Mouse (Mus musculus) forebrain, embryonic 14.5 days (tissue): ENCODE results near the gene Myo10. TPM values are rescaled to one million over a fixed set of nuclear protein-coding genes. Genes with fewer than 3 reads are reported as not detected.

Experiments
- ATAC-seq: fragments of 200-750 bp; cut with Nextera tagmentation; 2 replicates; pipeline ENCODE4 v1.8.0; 2017; ENCODE audit warnings: mild to moderate bottlenecking, moderate library complexity
- DNase-seq: peaks from one replicate; pipeline ENCODE4 v3.0.0-alpha.2; 2015; ENCODE audit warnings: low spot score
- H3K27ac ChIP-seq: fragments of 300-500 bp; sonication (generic); 2 replicates; pipeline ENCODE4 v1.5.1; 2014; ENCODE audit warnings: low read depth, mild to moderate bottlenecking, control low read depth, low read length, moderate library complexity
- H3K27me3 ChIP-seq: fragments of 300-500 bp; sonication (generic); replicated peaks from 2 replicates; pipeline ENCODE4 v1.6.1; 2014; ENCODE audit warnings: low read length, control low read depth, mixed read lengths; ENCODE audit not compliant: control insufficient read depth, insufficient read depth
- H3K36me3 ChIP-seq: fragments of 300-500 bp; sonication (generic); 2 replicates; pipeline ENCODE4 v1.6.1; 2014; ENCODE audit warnings: low read length, control low read depth; ENCODE audit not compliant: control insufficient read depth, insufficient read depth
- H3K4me1 ChIP-seq: fragments of 300-500 bp; sonication (generic); 2 replicates; pipeline ENCODE4 v1.6.1; 2014; ENCODE audit warnings: antibody characterized with exemption, low read length, control low read depth; ENCODE audit not compliant: control insufficient read depth, insufficient read depth
- H3K4me2 ChIP-seq: fragments of 300-500 bp; sonication (generic); 2 replicates; pipeline ENCODE4 v1.6.1; 2014; ENCODE audit warnings: mild to moderate bottlenecking, control low read depth, low read length
- H3K4me3 ChIP-seq: fragments of 300-500 bp; sonication (generic); 2 replicates; pipeline ENCODE4 v1.5.1; 2014; ENCODE audit warnings: low read depth, low read length, control low read depth
- H3K9ac ChIP-seq: fragments of 300-500 bp; sonication (generic); 2 replicates; pipeline ENCODE4 v1.6.1; 2014; ENCODE audit warnings: mild to moderate bottlenecking, low read length, control low read depth, moderate library complexity
- H3K9me3 ChIP-seq: fragments of 300-500 bp; sonication (generic); replicated peaks from 2 replicates; pipeline ENCODE4 v1.6.1; 2016; ENCODE audit warnings: low read length, control low read depth, mixed read lengths; ENCODE audit not compliant: control insufficient read depth
- WGBS: fragments of 180-500 bp; shearing (Covaris S2); extraction: QIAGEN DNeasy Blood & Tissue Kit; methylation state at CpG from one replicate; pipeline ENCODE4 v1.1.7; 2014; 5-methylcytosine and 5-hydroxymethylcytosine counted together
- polyA plus RNA-seq: library from polyadenylated mRNA; unstranded; fragments of >200 nt; fragmentation: Nextera tagmentation; extraction: Ambion mirVana; gene quantifications from 2 replicates; pipeline ENCODE4 v1.2.1, GENCODE M21; 2014

Myo10 gene
- polyA plus RNA-seq, 1 experiment from 2014 or later, result 36.2 TPM

DNA sequence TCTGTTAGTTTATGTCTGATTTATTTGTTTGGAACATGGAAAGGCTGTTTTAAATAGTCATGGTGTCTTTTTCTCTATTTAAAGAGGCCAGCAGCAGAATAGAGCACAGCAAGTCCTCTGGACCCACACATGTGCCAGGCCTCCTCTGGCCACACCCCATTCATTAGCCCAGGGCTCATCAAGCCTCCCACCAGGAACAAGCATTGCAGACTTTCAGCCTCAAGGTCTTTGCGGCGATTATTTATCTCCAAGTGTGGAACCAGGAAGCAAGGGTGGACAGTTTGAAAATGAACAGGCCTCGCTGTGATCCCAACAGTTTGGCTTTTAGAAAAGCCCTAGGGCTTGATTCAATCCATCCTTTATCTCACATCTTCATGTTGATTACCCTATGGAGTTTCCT, 35.5 kb upstream of the Myo10 start:
- no peak for DNase-seq
- WGBS, result 77% methylated on average over 3 of the region's 3 CpGs

DNA sequence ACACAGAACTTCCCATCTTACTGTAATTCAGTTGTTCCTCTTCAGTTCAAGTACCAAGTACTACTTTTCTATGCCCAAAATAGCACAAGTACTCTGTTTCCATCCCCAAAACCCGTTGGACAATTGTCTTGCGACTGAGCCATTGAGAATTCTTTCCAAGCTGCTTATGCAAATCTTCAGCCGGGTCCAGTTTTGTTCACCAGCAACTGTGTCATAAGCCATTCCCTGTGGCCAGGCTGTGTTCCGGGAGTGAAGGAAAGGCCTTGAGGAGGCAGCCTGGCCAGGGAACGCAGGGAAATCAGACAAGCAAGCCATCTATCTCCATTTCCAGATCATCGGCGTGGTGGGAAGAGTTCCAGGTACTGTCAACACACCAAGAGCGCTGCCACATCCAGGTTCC, 34.4 kb upstream of the Myo10 start:
- DNase-seq (no peak), ATAC-seq (no peak)
- Histone ChIP-seq H3K27me3 (no peaks in the 10 kb centered on the region), H3K4me1 (no peaks in the 10 kb centered on the region), H3K9ac (no peak overlapping the region), H3K9me3 (no peaks in the 10 kb centered on the region), H3K4me3 (no peak overlapping the region), H3K36me3 (no peaks in the 10 kb centered on the region), H3K4me2 (no peak overlapping the region), H3K27ac (no peak overlapping the region)
- WGBS, result 79% methylated on average over 8 of the region's 8 CpGs

More for the DNA sequence above, 35.5 kb upstream of the Myo10 start:
- Histone ChIP-seq H3K9ac (no peak overlapping the region), H3K36me3 (no peaks in the 10 kb centered on the region), H3K4me3 (no peak overlapping the region), H3K4me2 (no peak overlapping the region), H3K27ac (no peak overlapping the region), H3K27me3 (no peaks in the 10 kb centered on the region), H3K4me1 (no peaks in the 10 kb centered on the region), H3K9me3 (no peaks in the 10 kb centered on the region)
- ATAC-seq, result no peak

DNA sequence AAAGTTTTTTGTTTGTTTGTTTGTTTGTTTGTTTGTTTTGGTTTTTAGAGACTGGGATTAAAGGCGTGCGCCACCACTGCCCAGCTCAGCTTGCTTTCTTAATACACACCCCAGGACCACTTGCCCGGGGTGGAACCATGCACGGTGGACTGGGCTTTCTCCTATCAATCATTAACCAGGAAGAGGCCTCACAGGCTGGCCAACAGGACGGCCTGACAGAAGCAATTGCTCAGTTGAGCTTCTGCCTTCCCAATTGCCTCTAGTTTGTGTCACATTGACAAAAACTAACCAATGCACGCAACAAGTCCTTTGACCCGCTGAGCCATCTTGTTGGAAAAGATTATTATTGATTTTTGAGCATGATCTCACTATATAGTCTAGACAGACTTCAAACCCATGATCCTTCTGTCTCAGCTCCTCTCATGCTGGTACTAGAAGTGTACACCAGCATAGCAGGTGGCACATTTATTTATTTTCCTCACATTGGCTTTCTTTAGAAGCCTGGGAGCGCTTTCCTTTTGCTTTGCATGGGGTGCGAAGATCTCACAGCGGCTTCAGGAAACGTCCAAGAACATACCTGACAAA, 32.9 kb upstream of the Myo10 start:
- no peaks in the 10 kb centered on the region for H3K36me3 ChIP-seq
- no peaks in the 10 kb centered on the region for H3K9me3 ChIP-seq
- H3K9ac ChIP-seq, result no peak overlapping the region
- H3K4me2 ChIP-seq, result no peak overlapping the region
- no peaks in the 10 kb centered on the region for H3K4me1 ChIP-seq
- no peak overlapping the region for H3K27ac ChIP-seq
- no peaks in the 10 kb centered on the region for H3K27me3 ChIP-seq
- H3K4me3 ChIP-seq, result no peak overlapping the region
- WGBS, result 90% methylated on average over 11 of the region's 11 CpGs
- DNase-seq (no peak), ATAC-seq (no peak)

DNA sequence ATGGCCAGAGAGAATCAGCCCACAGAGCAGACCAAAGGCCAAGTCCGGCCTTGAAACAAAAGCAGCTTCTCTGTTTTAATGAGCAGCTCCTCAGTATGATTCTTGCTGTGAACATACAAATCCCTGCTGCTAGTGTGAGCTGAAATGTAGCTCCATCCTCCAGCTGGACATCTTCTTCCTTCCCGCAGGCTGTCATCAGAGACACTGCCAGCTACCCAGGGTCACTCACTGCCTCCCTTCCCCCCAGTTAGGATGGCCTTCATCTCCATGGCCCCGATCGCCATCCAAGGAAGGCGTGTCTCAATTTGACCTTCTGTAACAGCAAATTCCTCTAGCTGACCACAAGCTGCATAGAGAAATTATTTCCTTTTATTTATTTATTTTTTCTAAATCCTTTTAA, 32.4 kb upstream of the Myo10 start:
- ATAC-seq (no peak), DNase-seq (no peak)
- 83% methylated on average over 5 of the region's 5 CpGs for WGBS

DNA sequence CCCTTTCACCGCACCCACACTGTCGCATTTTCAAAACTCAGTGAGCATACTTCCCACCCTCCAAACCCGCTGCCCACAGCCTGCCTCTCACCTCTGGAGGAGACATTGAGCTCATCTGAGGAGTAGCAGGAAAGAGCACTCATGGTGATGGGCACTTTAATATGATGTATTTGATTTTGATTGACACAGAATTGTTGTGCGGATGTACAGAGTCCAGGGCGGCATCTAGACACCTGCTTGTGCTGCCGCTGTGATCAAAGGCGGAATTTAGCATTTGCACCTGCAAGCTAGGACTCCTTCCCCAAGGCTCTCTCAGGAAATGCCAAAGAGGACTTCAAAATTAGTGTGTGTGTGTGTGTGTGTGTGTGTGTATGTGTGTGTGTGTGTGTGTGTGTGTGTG, 31.4 kb upstream of the Myo10 start:
- Histone ChIP-seq H3K9ac (no peak overlapping the region), H3K4me3 (no peak overlapping the region), H3K27me3 (no peaks in the 10 kb centered on the region), H3K9me3 (no peaks in the 10 kb centered on the region), H3K36me3 (no peaks in the 10 kb centered on the region), H3K27ac (no peak overlapping the region), H3K4me2 (no peak overlapping the region), H3K4me1 (no peaks in the 10 kb centered on the region)
- ATAC-seq (no peak), DNase-seq (no peak)
- 89% methylated on average over 7 of the region's 7 CpGs for WGBS

More for the DNA sequence above, 32.4 kb upstream of the Myo10 start:
- H3K9ac ChIP-seq, result no peak overlapping the region
- H3K4me1 ChIP-seq, result no peaks in the 10 kb centered on the region
- H3K36me3 ChIP-seq, result no peaks in the 10 kb centered on the region
- H3K9me3 ChIP-seq, result no peaks in the 10 kb centered on the region
- no peak overlapping the region for H3K27ac ChIP-seq
- H3K27me3 ChIP-seq, result no peaks in the 10 kb centered on the region
- no peak overlapping the region for H3K4me3 ChIP-seq
- no peak overlapping the region for H3K4me2 ChIP-seq

DNA sequence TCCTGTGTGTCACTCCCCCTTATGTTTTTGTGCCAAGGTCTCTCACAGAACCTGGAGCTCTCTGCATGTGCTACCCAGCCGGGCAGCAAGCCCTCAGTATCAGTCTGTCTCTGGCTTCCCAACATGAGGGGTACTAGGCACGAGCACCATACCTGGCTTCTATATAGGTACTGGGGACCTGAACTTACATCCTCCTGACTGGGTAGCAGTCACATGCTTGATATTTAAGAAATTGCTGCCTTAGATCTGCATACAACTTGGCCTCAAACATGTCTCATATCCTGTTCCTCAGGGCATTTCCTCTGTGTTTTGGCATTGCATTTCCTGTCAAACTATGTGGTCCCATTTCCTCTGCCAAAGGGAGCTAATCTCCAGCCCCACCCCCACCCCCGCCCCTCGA, 30.4 kb upstream of the Myo10 start:
- Histone ChIP-seq H3K9ac (no peak overlapping the region), H3K9me3 (no peaks in the 10 kb centered on the region)
- WGBS, result 86% methylated on average over 4 of the region's 4 CpGs

DNA sequence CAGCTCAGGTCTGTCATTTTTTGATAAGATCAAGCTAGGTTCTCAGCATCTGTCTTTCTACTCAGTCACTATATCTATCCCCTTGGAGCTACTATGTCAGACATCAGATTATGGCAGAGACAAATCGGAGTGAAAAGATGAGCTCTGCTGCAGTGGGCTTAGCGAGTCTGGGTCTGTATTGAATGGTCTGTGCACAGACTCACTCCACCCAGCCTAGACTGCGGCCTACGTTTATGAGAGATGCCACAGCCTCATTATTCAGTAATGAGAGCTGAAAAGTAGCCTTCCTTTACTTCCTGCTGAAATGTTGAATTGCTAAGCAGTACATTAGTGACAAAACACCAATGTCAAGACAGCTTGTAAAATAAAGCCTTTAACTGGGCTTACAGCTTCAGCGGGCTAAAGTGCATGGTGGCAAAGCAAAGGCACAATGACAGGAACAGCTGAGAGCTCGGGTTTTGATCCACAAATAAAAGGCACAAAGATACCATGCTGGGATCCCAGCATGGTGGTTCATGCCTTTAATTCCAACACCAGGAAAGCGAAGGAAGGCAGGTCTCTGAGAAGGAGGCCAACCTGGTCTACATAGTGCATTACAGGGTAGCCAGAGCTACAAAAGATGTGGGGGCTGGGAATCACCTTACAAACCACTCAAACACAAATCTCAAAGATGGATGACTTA, 28.7 kb upstream of the Myo10 start:
- no peak for ATAC-seq
- peak; percentile 27 for DNase-seq
- H3K4me2 ChIP-seq, result no peak overlapping the region

More for the DNA sequence above, 30.4 kb upstream of the Myo10 start:
- Histone ChIP-seq H3K4me2 (no peak overlapping the region), H3K4me3 (no peak overlapping the region), H3K36me3 (no peaks in the 10 kb centered on the region), H3K27ac (no peak overlapping the region), H3K27me3 (no peaks in the 10 kb centered on the region), H3K4me1 (no peaks in the 10 kb centered on the region)
- ATAC-seq, result no peak
- DNase-seq, result no peak

DNA sequence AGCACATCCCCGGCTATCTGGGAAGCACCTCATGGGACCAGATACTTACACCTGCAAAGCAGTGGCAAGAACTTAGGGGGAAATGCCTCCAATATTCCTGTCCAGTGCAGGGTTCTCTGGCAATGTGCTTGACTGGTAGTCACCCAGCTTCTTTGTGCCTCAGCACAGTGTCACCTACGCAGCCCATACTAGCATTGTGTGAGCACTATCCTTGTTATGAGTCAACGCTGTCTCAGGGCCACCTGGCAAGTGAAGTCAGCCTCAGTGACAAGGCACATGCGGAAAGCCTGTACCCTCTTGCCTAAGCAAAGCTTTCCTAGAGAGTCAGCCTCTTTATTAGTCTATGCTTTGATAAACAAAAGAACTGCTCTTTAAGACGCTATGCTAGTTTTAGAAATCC, 24.0 kb upstream of the Myo10 start:
- Histone ChIP-seq H3K27ac (no peak overlapping the region), H3K4me3 (no peak overlapping the region), H3K9ac (no peak overlapping the region), H3K4me1 (no peaks in the 10 kb centered on the region), H3K27me3 (no peaks in the 10 kb centered on the region), H3K9me3 (no peaks in the 10 kb centered on the region), H3K36me3 (no peaks in the 10 kb centered on the region), H3K4me2 (no peak overlapping the region)
- DNase-seq (no peak), ATAC-seq (no peak)
- WGBS, result 92% methylated on average over 5 of the region's 5 CpGs

More for the DNA sequence above, 28.7 kb upstream of the Myo10 start:
- H3K27ac ChIP-seq, result no peak overlapping the region
- H3K27me3 ChIP-seq, result no peaks in the 10 kb centered on the region
- H3K4me1 ChIP-seq, result no peaks in the 10 kb centered on the region
- WGBS, result 16% methylated on average over 7 of the region's 7 CpGs
- no peak overlapping the region for H3K9ac ChIP-seq
- no peak overlapping the region for H3K4me3 ChIP-seq
- no peaks in the 10 kb centered on the region for H3K36me3 ChIP-seq
- no peaks in the 10 kb centered on the region for H3K9me3 ChIP-seq

DNA sequence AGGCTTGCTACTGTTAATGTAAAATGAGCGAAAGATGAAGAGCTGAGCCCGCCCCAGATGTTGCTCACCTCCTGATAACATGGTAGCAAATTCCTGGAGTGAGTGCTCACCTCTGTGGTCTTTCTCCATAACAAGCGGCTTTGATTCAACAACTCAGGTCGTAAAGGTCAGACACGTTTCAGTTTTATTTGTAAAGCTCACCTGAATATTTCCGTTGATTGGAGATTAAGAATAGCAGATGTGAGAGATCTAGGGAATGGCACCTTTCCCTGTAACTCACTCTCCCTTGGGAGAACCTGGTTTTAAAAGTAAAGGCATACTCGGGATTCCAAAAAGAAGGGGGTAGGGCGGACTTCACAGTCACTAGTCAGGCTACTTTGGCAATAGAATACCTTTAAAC, 20.0 kb upstream of the Myo10 start:
- H3K9ac ChIP-seq, result no peak overlapping the region
- H3K27me3 ChIP-seq, result no peaks in the 10 kb centered on the region
- ATAC-seq, result no peak
- no peaks in the 10 kb centered on the region for H3K36me3 ChIP-seq
- no peaks in the 10 kb centered on the region for H3K4me1 ChIP-seq
- DNase-seq, result no peak
- 87% methylated on average over 8 of the region's 8 CpGs for WGBS
- H3K4me3 ChIP-seq, result no peak overlapping the region
- H3K9me3 ChIP-seq, result no peaks in the 10 kb centered on the region
- no peak overlapping the region for H3K27ac ChIP-seq
- no peak overlapping the region for H3K4me2 ChIP-seq
